8 mouse cellular contexts compared by ENCODE assay signal in genomic region chr9:98601837-98602359, GRCm38 (mm10). TPM values are rescaled to one million over a fixed set of nuclear protein-coding genes. Genes with fewer than 3 reads are reported as not detected.
DNase-seq lines count a peak whose midpoint lies in the region; ATAC-seq and TF ChIP-seq lines count a peak whose summit lies in the region.

No protein-coding gene starts in this region.

- no peak for TF ChIP-seq CTCF in CH12.LX (conservative IDR thresholded peaks at IDR 0.05 in 1 of 2, IDR thresholded peaks at IDR 0.05 in 1 of 2; ENCODE audit: low read depth in 2 of 2, low read length in 2 of 2)

- TF ChIP-seq EP300 in CH12.LX (IDR thresholded peaks at IDR 0.05; ENCODE audit: low read length), result no peak

- no peaks in the 10 kb centered on the region for H3K9me3 ChIP-seq in heart, embryonic 11.5 days (replicated peaks; ENCODE audit: control insufficient read depth, low read length)
- peaks cover 11% of the 10 kb centered on the region for H3K9me3 ChIP-seq in CH12.LX (replicated peaks; ENCODE audit: low read length)
- no peaks in the 10 kb centered on the region for H3K9me3 ChIP-seq in forebrain, embryonic 16.5 days (ENCODE audit: control insufficient read depth, low read length)
- no peaks in the 10 kb centered on the region for H3K9me3 ChIP-seq in liver, embryonic 16.5 days (replicated peaks; ENCODE audit: control insufficient read depth, low read length)

- no peak for DNase-seq in heart, postnatal 25 days (ENCODE audit: low spot score)
- no peak for DNase-seq in CH12.LX (ENCODE audit: extremely low read depth)
- DNase-seq in frontal cortex, postnatal 14 days (ENCODE audit: low spot score in 2 of 2), result no peak
- DNase-seq in ovary, adult 18-20 months (ENCODE audit: low spot score), result no peak
- no peak for DNase-seq in spleen, adult 18-20 months

- dilution Hi-C loops in CH12.LX (cut with MboI; ENCODE audit: extremely low pct_ligation_motif_present, extremely low pct_unique_long_range_greater_than_20kb, low sequenced_read_pairs), result no loop called here

- H3K36me3 ChIP-seq in heart, embryonic 11.5 days (ENCODE audit: control insufficient read depth, insufficient read depth, low read length), result 0 out of 2 replicates have a peak, but pooled peaks cover 2% of the 10 kb centered on the region
- peaks cover 14 to 23% of the 10 kb centered on the region in 2 experiments for H3K36me3 ChIP-seq in CH12.LX (replicated peaks in 1 of 2; ENCODE audit: control insufficient read depth in 1 of 2, insufficient read depth in 1 of 2, low read length in 1 of 2)
- peaks cover 8% of the 10 kb centered on the region; the same call in 1 of the 2 replicates for H3K36me3 ChIP-seq in forebrain, embryonic 16.5 days (ENCODE audit: control insufficient read depth, insufficient read depth)
- peaks cover 4% of the 10 kb centered on the region; the same call in 1 of the 2 replicates for H3K36me3 ChIP-seq in liver, embryonic 16.5 days (ENCODE audit: control insufficient read depth, insufficient read depth)

- in situ Hi-C loops in CH12.LX (cut with MboI; ENCODE audit: low pct_ligation_motif_present, low pct_unique_long_range_greater_than_20kb, low sequenced_read_pairs), result no loop called here

- H3K4me1 ChIP-seq in heart, embryonic 11.5 days (ENCODE audit: control insufficient read depth, insufficient read depth, low read length), result peaks cover 8% of the 10 kb centered on the region; the same call in 1 of the 2 replicates
- H3K4me1 ChIP-seq in CH12.LX (ENCODE audit: control insufficient read depth in 1 of 2, insufficient read depth in 2 of 2), result peaks cover 3 to 17% of the 10 kb centered on the region in 2 experiments; a peak in 2 of 4 replicates
- peaks cover 15% of the 10 kb centered on the region for H3K4me1 ChIP-seq in forebrain, embryonic 16.5 days (replicated peaks; ENCODE audit: control insufficient read depth, insufficient read depth, low read length)
- peaks cover 11% of the 10 kb centered on the region for H3K4me1 ChIP-seq in liver, embryonic 16.5 days (ENCODE audit: control insufficient read depth, low read depth, low read length)

- H3K79me2 ChIP-seq in CH12.LX (replicated peaks; ENCODE audit: control insufficient read depth, extremely low read depth, insufficient read depth, poor library complexity, severe bottlenecking), result peaks cover 23% of the 10 kb centered on the region

- peak overlapping the region; percentile 68 for H3K4me2 ChIP-seq in heart, embryonic 11.5 days
- H3K4me2 ChIP-seq in CH12.LX (ENCODE audit: insufficient read depth, low read depth, poor library complexity, severe bottlenecking), result peak overlapping the region; percentile 89
- H3K4me2 ChIP-seq in forebrain, embryonic 16.5 days (ENCODE audit: low read length), result peak overlapping the region; percentile 98
- peak overlapping the region; percentile 82 for H3K4me2 ChIP-seq in liver, embryonic 16.5 days (ENCODE audit: low read depth, low read length)

- ATAC-seq in heart, embryonic 11.5 days (replicated peaks; ENCODE audit: insufficient number of reproducible peaks, low FRiP score, low TSS enrichment), result no peak
- ATAC-seq in forebrain, embryonic 16.5 days, result peak; percentile 21; the same call in 1 of the 2 replicates
- no peak for ATAC-seq in liver, embryonic 16.5 days (ENCODE audit: low read depth)

- no peak overlapping the region for H3K27ac ChIP-seq in heart, embryonic 11.5 days (ENCODE audit: low read depth, low read length)
- no peak overlapping the region for H3K27ac ChIP-seq in CH12.LX (ENCODE audit: insufficient read depth, low read depth)
- H3K27ac ChIP-seq in forebrain, embryonic 16.5 days (ENCODE audit: low read length), result no peak overlapping the region
- H3K27ac ChIP-seq in liver, embryonic 16.5 days (ENCODE audit: low read length), result no peak overlapping the region

- peak overlapping the region; percentile 85 for H3K4me3 ChIP-seq in heart, embryonic 11.5 days (ENCODE audit: low read depth, low read length)
- H3K4me3 ChIP-seq in CH12.LX (replicated peaks in 1 of 3; ENCODE audit: low read depth in 2 of 3, low read length in 2 of 3, poor library complexity in 1 of 3), result peak overlapping the region; percentile 5 to 93 (median 88)
- peak overlapping the region; percentile 82 for H3K4me3 ChIP-seq in forebrain, embryonic 16.5 days (replicated peaks; ENCODE audit: low read length)
- peak overlapping the region; percentile 76 for H3K4me3 ChIP-seq in liver, embryonic 16.5 days (ENCODE audit: low read depth, low read length)

- H3K9ac ChIP-seq in heart, embryonic 11.5 days (ENCODE audit: low read depth, low read length), result peak overlapping the region; percentile 83
- H3K9ac ChIP-seq in CH12.LX (ENCODE audit: insufficient read depth, low read depth), result peak overlapping the region; percentile 41; the same call in 1 of the 2 replicates
- H3K9ac ChIP-seq in forebrain, embryonic 16.5 days (replicated peaks; ENCODE audit: low read depth, low read length), result peak overlapping the region; percentile 38
- H3K9ac ChIP-seq in liver, embryonic 16.5 days (ENCODE audit: low read depth, low read length), result peak overlapping the region; percentile 33; the same call in 1 of the 2 replicates

- TF ChIP-seq POLR2A in CH12.LX (IDR thresholded peaks at IDR 0.05; ENCODE audit: low read depth, low read length), result no peak

- H3K27me3 ChIP-seq in heart, embryonic 11.5 days (ENCODE audit: control insufficient read depth, insufficient read depth, low read length), result no peaks in the 10 kb centered on the region
- H3K27me3 ChIP-seq in CH12.LX (replicated peaks), result peaks cover 10% of the 10 kb centered on the region
- no peaks in the 10 kb centered on the region for H3K27me3 ChIP-seq in forebrain, embryonic 16.5 days (replicated peaks; ENCODE audit: control insufficient read depth, insufficient read depth, low read length)
- no peaks in the 10 kb centered on the region for H3K27me3 ChIP-seq in liver, embryonic 16.5 days (ENCODE audit: control insufficient read depth, insufficient read depth, low read depth, low read length)

- 48% methylated on average over 11 of the region's 11 CpGs for WGBS in heart, embryonic 11.5 days (ENCODE audit: insufficient replicate concordance)
- WGBS in forebrain, embryonic 16.5 days, result 55% methylated on average over 11 of the region's 11 CpGs
- 42% methylated on average over 11 of the region's 11 CpGs for WGBS in liver, embryonic 16.5 days (ENCODE audit: insufficient replicate concordance)

- TF ChIP-seq RAD21 in CH12.LX (IDR thresholded peaks at IDR 0.05; ENCODE audit: low read depth, low read length), result no peak

- intact Hi-C loops in heart, postnatal 25 days (cut with DNase I), result no loop called here

TF ChIP-seq in CH12.LX, 34 proteins besides CTCF, POLR2A, EP300 and RAD21:
- TF ChIP-seq MAFK (IDR thresholded peaks at IDR 0.05; ENCODE audit: insufficient replicate concordance, low read length) (no peak), SMC3 (IDR thresholded peaks at IDR 0.05; ENCODE audit: low read depth, low read length) (no peak), SIN3A (IDR thresholded peaks at IDR 0.05; ENCODE audit: low read length) (no peak), ZC3H11A (IDR thresholded peaks at IDR 0.05; ENCODE audit: low read depth, low read length) (no peak), RCOR1 (conservative IDR thresholded peaks at IDR 0.05; ENCODE audit: low read depth, low read length) (no peak), CHD1 (IDR thresholded peaks at IDR 0.05; ENCODE audit: low read depth, low read length) (no peak), JUND (conservative IDR thresholded peaks at IDR 0.05; ENCODE audit: low read depth, low read length) (no peak), TCF12 (IDR thresholded peaks at IDR 0.05; ENCODE audit: low read depth, low read length) (no peak), ETS1 (conservative IDR thresholded peaks at IDR 0.05; ENCODE audit: low read depth, low read length) (no peak), TBP (conservative IDR thresholded peaks at IDR 0.05; ENCODE audit: low read depth, low read length) (no peak), NRF1 (IDR thresholded peaks at IDR 0.05; ENCODE audit: low read depth, low read length) (no peak), MAX (IDR thresholded peaks at IDR 0.05; ENCODE audit: low read length) (no peak)
TF ChIP-seq in CH12.LX: peak in this region for 0.

RNA-seq across cellular contexts. Expression of gene Mrps22, which starts 0.4 kb away (rescaled TPM):
- polyA plus RNA-seq in heart, embryonic 11.5 days (2014; fragmentation: Nextera tagmentation; extraction: Ambion mirVana), result 65.4 and 66.5 TPM in 2 replicates
- total RNA-seq in heart, postnatal 25 days (2021), result 10 to 100 TPM; 33.8 to 34.4 TPM
- total RNA-seq in CH12.LX (2012; rRNA removed) (65.0 and 74.2 TPM in 2 replicates), CH12.LX (2014; rRNA removed) (112 and 128 TPM in 2 replicates)
- polyA plus RNA-seq in CH12.LX (2012; ENCODE audit: insufficient read length, low read depth), result 63.0 and 72.3 TPM in 2 replicates
- polyA plus RNA-seq in forebrain, embryonic 16.5 days (2015; fragmentation: Nextera tagmentation; extraction: Ambion mirVana), result 57.1 and 58.0 TPM in 2 replicates
- 35.1 and 35.2 TPM in 2 replicates for polyA plus RNA-seq in liver, embryonic 16.5 days (2015; fragmentation: Nextera tagmentation; extraction: Ambion mirVana)

RNA-seq across cellular contexts. Expression of gene Copb2, which starts 38.4 kb away (rescaled TPM):
- 142 and 175 TPM in 2 replicates for polyA plus RNA-seq in heart, embryonic 11.5 days (2014; fragmentation: Nextera tagmentation; extraction: Ambion mirVana)
- total RNA-seq in heart, postnatal 25 days (2021), result 100 to 1,000 TPM in 1 of 2 experiments, 10 to 100 TPM in 1; 95.3 to 100 TPM
- 92.8 and 114 TPM in 2 replicates for total RNA-seq in CH12.LX (2012; rRNA removed)
- 101 and 106 TPM in 2 replicates for total RNA-seq in CH12.LX (2014; rRNA removed)
- polyA plus RNA-seq in CH12.LX (2012; ENCODE audit: insufficient read length, low read depth), result 122 and 130 TPM in 2 replicates
- polyA plus RNA-seq in forebrain, embryonic 16.5 days (2015; fragmentation: Nextera tagmentation; extraction: Ambion mirVana), result 132 and 147 TPM in 2 replicates
- polyA plus RNA-seq in liver, embryonic 16.5 days (2015; fragmentation: Nextera tagmentation; extraction: Ambion mirVana), result 67.7 and 68.1 TPM in 2 replicates

Comparison
In these comparisons a context has a peak if more than half of its experiments do, and no peak if none do; other contexts are left out.
1. H3K9ac ChIP-seq: peak in every context shown above with its lines; median percentile 83 in heart, embryonic 11.5 days; 41 in CH12.LX; 38 in forebrain, embryonic 16.5 days; 33 in liver, embryonic 16.5 days.